Mouse (Mus musculus) small intestine, adult 2 months (tissue): ENCODE results near the gene C2cd3.

Experiments used
- CTCF ChIP-seq: fragments of 200-500 bp; IDR thresholded peaks from 2 replicates; pipeline ENCODE4 v1.5.1; 2012; ENCODE audit warnings: low read depth, mild to moderate bottlenecking, control low read depth, inconsistent platforms, low read length, moderate library complexity, mixed read lengths; ENCODE audit not compliant: insufficient replicate concordance, insufficient read length; ENCODE audit errors: extremely low read depth
- POLR2A ChIP-seq: fragments of 200-500 bp; IDR thresholded peaks from 2 replicates; pipeline ENCODE4 v1.6.1; 2012; ENCODE audit warnings: low read depth, mild to moderate bottlenecking, control low read depth, inconsistent platforms, low read length, moderate library complexity

DNA sequence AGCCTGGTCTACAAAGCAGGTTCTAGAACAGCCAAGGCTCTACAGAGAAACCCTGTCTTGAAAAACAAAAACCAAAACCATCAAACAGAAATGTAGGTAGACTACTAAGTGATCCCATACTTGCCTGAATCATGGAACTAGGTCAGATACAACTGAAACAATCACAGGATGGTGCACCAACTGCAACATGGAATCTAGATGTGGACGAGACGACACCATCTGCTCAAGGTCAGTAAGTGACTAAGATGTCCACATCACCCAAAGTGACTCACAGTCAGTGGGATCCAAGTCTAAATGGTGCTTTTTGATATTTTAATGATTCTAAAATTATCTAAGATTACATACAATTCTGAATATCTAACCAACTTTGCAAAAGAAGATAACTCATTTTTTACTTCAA lies 36.1 kb upstream of the C2cd3 start:
- TF ChIP-seq CTCF (no peak), POLR2A (no peak)
